Mouse (Mus musculus): ENCODE data around the gene Synj2. TPM values are rescaled to one million over a fixed set of nuclear protein-coding genes. Genes with fewer than 3 reads are reported as not detected.

Gene Synj2
- polyA plus RNA-seq, 1 experiment from 2014 or later: 1.0 TPM

DNA sequence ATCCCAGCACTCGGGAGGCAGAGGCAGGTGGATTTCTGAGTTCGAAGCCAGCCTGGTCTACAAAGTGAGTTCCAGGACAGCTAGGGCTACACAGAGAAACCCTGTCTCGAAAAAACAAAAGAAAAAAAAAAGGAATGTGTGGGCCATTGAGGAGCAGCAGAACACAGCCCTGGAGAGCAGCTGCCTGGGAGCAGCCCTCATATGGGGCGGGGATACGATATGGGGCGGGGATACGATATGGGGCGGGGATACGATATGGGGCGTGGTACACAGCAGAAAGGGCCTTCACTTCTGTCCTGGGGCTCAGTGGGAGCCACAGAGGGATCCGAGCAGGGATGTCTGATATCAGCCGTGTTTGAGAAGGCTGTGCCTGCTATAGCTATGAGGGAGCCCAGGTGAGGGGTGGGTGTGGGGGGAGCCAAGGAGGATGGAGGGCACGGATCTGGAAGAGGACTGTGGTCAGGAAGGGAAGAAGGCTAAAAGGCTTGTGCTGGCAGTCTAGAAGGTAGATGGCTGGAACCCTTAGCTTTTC is 43.7 kb downstream of the Synj2 start:
- no peak overlapping the region for H3K4me2 ChIP-seq (ENCODE audit: low read depth, low read length, severe bottlenecking)
- H3K9ac ChIP-seq (ENCODE audit: low read length): no peak overlapping the region
- DNase-seq (ENCODE audit: low spot score) (no peak), ATAC-seq (replicated peaks; ENCODE audit: low FRiP score) (no peak)
- H3K27me3 ChIP-seq (ENCODE audit: control insufficient read depth, insufficient read depth, low read length): no peaks in the 10 kb centered on the region
- H3K4me3 ChIP-seq (ENCODE audit: low read depth, low read length): no peak overlapping the region
- H3K27ac ChIP-seq (ENCODE audit: low read depth, low read length): no peak overlapping the region
- H3K9me3 ChIP-seq (ENCODE audit: control insufficient read depth, low read length): no peaks in the 10 kb centered on the region
- H3K36me3 ChIP-seq (ENCODE audit: control insufficient read depth, insufficient read depth, low read length): no peaks in the 10 kb centered on the region
- peaks cover 4% of the 10 kb centered on the region; the same call in 1 of the 2 replicates for H3K4me1 ChIP-seq (replicated peaks; ENCODE audit: control insufficient read depth, insufficient read depth, low read length)
- 73% methylated on average over 13 of the region's 13 CpGs for WGBS

DNA sequence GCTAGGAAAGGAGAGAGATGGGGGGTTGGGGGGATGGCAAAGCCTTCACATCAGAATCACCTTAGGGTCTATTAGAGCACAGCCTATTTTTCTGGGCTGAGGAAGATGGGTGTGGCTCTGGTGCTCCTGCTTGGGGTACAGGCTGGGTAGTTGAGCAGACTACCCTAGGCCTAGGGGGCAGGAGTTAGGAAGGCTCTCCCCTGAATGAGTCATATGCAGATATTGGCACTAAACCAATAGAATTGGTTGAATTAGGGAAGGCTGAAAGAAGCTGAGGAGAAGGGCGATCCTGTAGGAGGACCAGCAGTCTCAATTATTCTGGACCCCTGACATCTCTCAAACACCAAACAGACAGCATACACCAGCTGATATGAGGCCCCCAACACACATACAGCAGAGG is 44.2 kb downstream of the Synj2 start:
- DNase-seq (ENCODE audit: low spot score) (no peak), ATAC-seq (replicated peaks; ENCODE audit: low FRiP score) (no peak)
- Histone ChIP-seq H3K4me2 (ENCODE audit: low read depth, low read length, severe bottlenecking) (no peak overlapping the region), H3K9ac (ENCODE audit: low read length) (no peak overlapping the region), H3K36me3 (ENCODE audit: control insufficient read depth, insufficient read depth, low read length) (no peaks in the 10 kb centered on the region), H3K4me3 (ENCODE audit: low read depth, low read length) (no peak overlapping the region), H3K27me3 (ENCODE audit: control insufficient read depth, insufficient read depth, low read length) (no peaks in the 10 kb centered on the region), H3K4me1 (replicated peaks; ENCODE audit: control insufficient read depth, insufficient read depth, low read length) (peaks cover 4% of the 10 kb centered on the region; the same call in 1 of the 2 replicates), H3K27ac (ENCODE audit: low read depth, low read length) (no peak overlapping the region), H3K9me3 (ENCODE audit: control insufficient read depth, low read length) (no peaks in the 10 kb centered on the region)
- WGBS: 89% methylated on average over 1 of the region's 1 CpGs

GRCm38 (mm10) chr17:5987271-5988056 is 46.4 kb downstream of the Synj2 start:
- Histone ChIP-seq H3K27ac (ENCODE audit: low read depth, low read length) (no peak overlapping the region), H3K4me3 (ENCODE audit: low read depth, low read length) (no peak overlapping the region), H3K9ac (ENCODE audit: low read length) (no peak overlapping the region), H3K9me3 (ENCODE audit: control insufficient read depth, low read length) (no peaks in the 10 kb centered on the region), H3K4me1 (replicated peaks; ENCODE audit: control insufficient read depth, insufficient read depth, low read length) (peaks cover 4% of the 10 kb centered on the region; the same call in 1 of the 2 replicates), H3K27me3 (ENCODE audit: control insufficient read depth, insufficient read depth, low read length) (no peaks in the 10 kb centered on the region), H3K4me2 (ENCODE audit: low read depth, low read length, severe bottlenecking) (no peak overlapping the region), H3K36me3 (ENCODE audit: control insufficient read depth, insufficient read depth, low read length) (no peaks in the 10 kb centered on the region)
- ATAC-seq (replicated peaks; ENCODE audit: low FRiP score) (no peak), DNase-seq (ENCODE audit: low spot score) (no peak)
- 41% methylated on average over 11 of the region's 11 CpGs for WGBS

DNA sequence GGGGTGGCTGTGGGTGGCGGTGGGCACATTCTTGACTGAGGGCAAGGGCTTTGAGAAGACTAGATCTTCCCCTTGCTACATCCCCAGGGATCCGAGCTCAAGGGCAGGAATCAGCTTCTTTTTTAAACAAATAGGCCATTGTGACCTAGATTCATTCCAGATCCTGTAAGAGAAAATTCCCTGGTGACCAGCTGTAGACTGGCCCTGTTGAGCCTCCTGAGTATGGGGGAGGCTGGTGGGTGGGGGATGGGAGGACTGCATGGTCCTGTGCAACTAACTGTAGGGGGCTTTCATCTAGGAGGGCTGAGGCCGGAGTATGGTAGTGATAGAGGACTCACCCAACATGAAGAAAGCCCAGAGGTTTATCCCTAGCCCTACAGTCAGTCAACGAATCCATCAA is 47.0 kb downstream of the Synj2 start:
- ATAC-seq (replicated peaks; ENCODE audit: low FRiP score) (no peak), DNase-seq (ENCODE audit: low spot score) (no peak)
- no peaks in the 10 kb centered on the region for H3K36me3 ChIP-seq (ENCODE audit: control insufficient read depth, insufficient read depth, low read length)
- no peak overlapping the region for H3K27ac ChIP-seq (ENCODE audit: low read depth, low read length)
- H3K9ac ChIP-seq (ENCODE audit: low read length): no peak overlapping the region
- no peaks in the 10 kb centered on the region for H3K9me3 ChIP-seq (ENCODE audit: control insufficient read depth, low read length)
- 63% methylated on average over 4 of the region's 4 CpGs for WGBS
- H3K27me3 ChIP-seq (ENCODE audit: control insufficient read depth, insufficient read depth, low read length): no peaks in the 10 kb centered on the region
- no peak overlapping the region for H3K4me3 ChIP-seq (ENCODE audit: low read depth, low read length)
- peaks cover 4% of the 10 kb centered on the region; the same call in 1 of the 2 replicates for H3K4me1 ChIP-seq (replicated peaks; ENCODE audit: control insufficient read depth, insufficient read depth, low read length)
- no peak overlapping the region for H3K4me2 ChIP-seq (ENCODE audit: low read depth, low read length, severe bottlenecking)

- Histone ChIP-seq H3K36me3 (ENCODE audit: control insufficient read depth, insufficient read depth, low read length) (no peaks in the 10 kb centered on the region), H3K27me3 (ENCODE audit: control insufficient read depth, insufficient read depth, low read length) (no peaks in the 10 kb centered on the region), H3K4me2 (ENCODE audit: low read depth, low read length, severe bottlenecking) (no peak overlapping the region), H3K9me3 (ENCODE audit: control insufficient read depth, low read length) (no peaks in the 10 kb centered on the region), H3K4me3 (ENCODE audit: low read depth, low read length) (no peak overlapping the region), H3K27ac (ENCODE audit: low read depth, low read length) (no peak overlapping the region), H3K4me1 (replicated peaks; ENCODE audit: control insufficient read depth, insufficient read depth, low read length) (0 out of 2 replicates have a peak, but pooled peaks cover 2% of the 10 kb centered on the region), H3K9ac (ENCODE audit: low read length) (no peak overlapping the region)
- ATAC-seq (replicated peaks; ENCODE audit: low FRiP score) (no peak), DNase-seq (ENCODE audit: low spot score) (no peak)
- 77% methylated on average over 5 of the region's 5 CpGs for WGBS
These were observed 51.9 kb downstream of the Synj2 start for GRCm38 (mm10) chr17:5992866-5993580.

GRCm38 (mm10) chr17:5993581-5994260 is 52.6 kb downstream of the Synj2 start:
- Histone ChIP-seq H3K27me3 (ENCODE audit: control insufficient read depth, insufficient read depth, low read length) (no peaks in the 10 kb centered on the region), H3K9me3 (ENCODE audit: control insufficient read depth, low read length) (no peaks in the 10 kb centered on the region), H3K36me3 (ENCODE audit: control insufficient read depth, insufficient read depth, low read length) (no peaks in the 10 kb centered on the region), H3K4me1 (replicated peaks; ENCODE audit: control insufficient read depth, insufficient read depth, low read length) (no peaks in the 10 kb centered on the region), H3K27ac (ENCODE audit: low read depth, low read length) (no peak overlapping the region), H3K4me3 (ENCODE audit: low read depth, low read length) (no peak overlapping the region), H3K9ac (ENCODE audit: low read length) (no peak overlapping the region), H3K4me2 (ENCODE audit: low read depth, low read length, severe bottlenecking) (no peak overlapping the region)
- DNase-seq (ENCODE audit: low spot score): no peak
- ATAC-seq (replicated peaks; ENCODE audit: low FRiP score): no peak
- WGBS: 81% methylated on average over 3 of the region's 3 CpGs

DNA sequence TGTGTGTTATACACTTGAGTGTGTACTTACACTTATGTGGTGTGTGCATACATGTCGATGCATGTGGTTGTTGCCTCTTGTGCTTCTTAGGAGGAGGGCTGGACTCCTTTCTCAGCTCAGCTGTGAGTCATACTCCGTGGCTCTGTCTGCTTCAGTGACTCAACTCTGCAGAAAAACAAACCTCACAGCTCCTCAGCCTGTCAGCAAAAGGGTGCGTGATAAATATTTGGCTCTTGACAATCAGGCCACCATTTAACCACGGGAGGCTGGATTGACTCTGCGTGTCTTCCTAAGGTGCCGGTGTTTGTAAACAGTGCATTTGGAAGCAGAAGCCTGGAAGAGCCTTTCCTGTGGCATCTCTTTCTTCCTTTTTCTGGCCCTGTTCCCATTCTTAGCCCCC is 53.5 kb downstream of the Synj2 start:
- H3K36me3 ChIP-seq (ENCODE audit: control insufficient read depth, insufficient read depth, low read length): no peaks in the 10 kb centered on the region
- no peak overlapping the region for H3K4me3 ChIP-seq (ENCODE audit: low read depth, low read length)
- DNase-seq (ENCODE audit: low spot score) (no peak), ATAC-seq (replicated peaks; ENCODE audit: low FRiP score) (no peak)
- H3K27ac ChIP-seq (ENCODE audit: low read depth, low read length): no peak overlapping the region
- no peak overlapping the region for H3K4me2 ChIP-seq (ENCODE audit: low read depth, low read length, severe bottlenecking)
- no peaks in the 10 kb centered on the region for H3K9me3 ChIP-seq (ENCODE audit: control insufficient read depth, low read length)
- H3K9ac ChIP-seq (ENCODE audit: low read length): no peak overlapping the region
- no peaks in the 10 kb centered on the region for H3K4me1 ChIP-seq (replicated peaks; ENCODE audit: control insufficient read depth, insufficient read depth, low read length)
- no peaks in the 10 kb centered on the region for H3K27me3 ChIP-seq (ENCODE audit: control insufficient read depth, insufficient read depth, low read length)
- WGBS: 86% methylated on average over 6 of the region's 6 CpGs

- WGBS: 83% methylated on average over 14 of the region's 14 CpGs
- no peak overlapping the region for H3K4me3 ChIP-seq (ENCODE audit: low read depth, low read length)
- ATAC-seq (replicated peaks; ENCODE audit: low FRiP score): no peak
These were observed 55.5 kb downstream of the Synj2 start for GRCm38 (mm10) chr17:5996589-5996988.

More at GRCm38 (mm10) chr17:5996589-5996988, 55.5 kb downstream of the Synj2 start:
- no peaks in the 10 kb centered on the region for H3K4me1 ChIP-seq (replicated peaks; ENCODE audit: control insufficient read depth, insufficient read depth, low read length)
- no peak overlapping the region for H3K4me2 ChIP-seq (ENCODE audit: low read depth, low read length, severe bottlenecking)
- no peaks in the 10 kb centered on the region for H3K36me3 ChIP-seq (ENCODE audit: control insufficient read depth, insufficient read depth, low read length)
- no peaks in the 10 kb centered on the region for H3K27me3 ChIP-seq (ENCODE audit: control insufficient read depth, insufficient read depth, low read length)
- DNase-seq (ENCODE audit: low spot score): no peak
- H3K9me3 ChIP-seq (ENCODE audit: control insufficient read depth, low read length): no peaks in the 10 kb centered on the region
- H3K9ac ChIP-seq (ENCODE audit: low read length): no peak overlapping the region
- no peak overlapping the region for H3K27ac ChIP-seq (ENCODE audit: low read depth, low read length)

Data from forebrain, embryonic 11.5 days (tissue).